Mouse (Mus musculus): ENCODE data around the gene Gm20920.
"Not testable (repeated sequence)": the region's sequence is repeated elsewhere in the genome, so short reads cannot be mapped to it uniquely, and the experiment has no call there.

The Gm20920 gene

GRCm38 (mm10) chrY:51851820-51852219 is at the start of gene Gm20920:
Gm20920 (plus strand) TSS chrY:51852120.
- DNase-seq (ENCODE audit: low read depth) = not testable (repeated sequence)
